Mouse (Mus musculus): ENCODE data around the gene Kif11.

The Kif11 gene

GRCm38 (mm10) chr19:37378816-37379215 lies 2.6 kb downstream of the Kif11 start:
- no peak for DNase-seq

DNA sequence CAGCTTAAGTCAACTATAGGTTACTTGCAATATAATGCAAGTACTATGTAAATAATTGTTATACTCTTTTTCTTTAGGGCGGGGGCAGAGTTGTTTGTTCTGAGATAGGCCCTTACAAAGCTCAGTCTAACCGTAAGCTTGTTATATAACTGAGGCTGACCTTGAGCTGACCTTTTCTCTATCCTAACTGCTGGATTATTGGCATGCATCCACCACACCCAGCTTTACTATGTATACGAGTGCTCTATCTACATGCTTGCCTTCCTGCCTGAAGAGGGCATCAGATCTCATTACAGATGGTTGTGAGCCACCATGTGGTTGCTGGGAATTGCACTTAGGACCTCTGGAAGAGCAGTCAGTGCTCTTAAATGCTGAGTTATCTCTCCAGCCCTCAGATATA lies 9.9 kb downstream of the Kif11 start:
- DNase-seq: no peak

DNA sequence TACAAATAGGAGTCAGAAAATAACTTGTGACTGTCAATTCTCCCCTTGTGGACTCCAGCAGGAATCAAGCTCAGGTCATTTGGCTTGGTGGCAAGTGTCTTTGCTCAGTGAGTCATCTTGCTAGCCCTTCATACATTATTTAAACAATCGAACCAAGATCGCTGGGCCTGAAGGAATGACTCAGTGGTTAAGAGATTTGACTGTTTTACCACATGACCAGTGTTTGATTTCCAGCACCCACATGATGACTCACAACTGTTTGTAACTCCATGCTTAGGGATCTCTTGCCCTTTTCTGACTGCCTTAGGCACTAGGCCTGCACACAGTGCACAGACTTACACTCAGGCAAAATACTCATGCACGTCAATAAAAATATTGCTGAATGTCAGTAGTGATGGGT lies 15.7 kb downstream of the Kif11 start:
- DNase-seq: no peak

DNA sequence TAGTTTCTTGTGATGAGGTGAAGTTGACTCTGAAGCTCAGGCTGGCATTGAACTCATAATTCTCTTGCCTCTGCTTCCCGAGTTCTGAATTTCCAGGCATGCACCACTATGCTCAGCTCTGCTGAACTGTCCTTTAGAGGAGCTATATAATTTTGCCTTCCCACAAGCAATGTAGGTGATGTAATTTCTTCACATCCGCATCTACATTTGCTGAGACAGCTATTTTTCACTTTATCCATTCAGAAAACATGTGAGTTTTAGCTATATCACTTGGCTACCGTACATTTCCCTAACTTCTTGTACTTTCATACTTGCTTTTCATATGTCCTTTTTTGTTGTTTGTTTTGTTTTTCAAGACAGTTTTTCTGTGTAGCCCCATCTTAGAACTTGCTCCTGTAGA lies 20.1 kb downstream of the Kif11 start:
- no peak for DNase-seq

DNA sequence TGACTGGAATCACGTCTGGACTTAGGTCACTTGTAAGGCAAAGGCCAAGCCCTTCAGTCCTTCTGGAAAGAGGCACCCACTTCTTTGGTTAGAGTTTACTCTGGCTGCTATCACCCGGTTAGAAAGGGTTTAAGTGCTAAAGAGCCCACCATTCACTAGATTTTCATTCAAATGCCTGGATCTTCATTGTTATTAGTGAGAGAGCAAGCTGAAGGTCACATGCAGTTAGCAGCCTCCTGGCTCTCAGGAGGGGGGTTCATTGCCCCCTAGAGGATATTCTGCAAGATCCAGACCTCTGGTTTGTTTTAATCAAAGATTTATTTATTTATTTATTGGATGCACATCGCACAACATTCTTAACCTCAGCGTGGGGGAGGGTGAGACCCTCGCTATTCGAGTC lies 24.7 kb downstream of the Kif11 start:
- no peak for DNase-seq

DNA sequence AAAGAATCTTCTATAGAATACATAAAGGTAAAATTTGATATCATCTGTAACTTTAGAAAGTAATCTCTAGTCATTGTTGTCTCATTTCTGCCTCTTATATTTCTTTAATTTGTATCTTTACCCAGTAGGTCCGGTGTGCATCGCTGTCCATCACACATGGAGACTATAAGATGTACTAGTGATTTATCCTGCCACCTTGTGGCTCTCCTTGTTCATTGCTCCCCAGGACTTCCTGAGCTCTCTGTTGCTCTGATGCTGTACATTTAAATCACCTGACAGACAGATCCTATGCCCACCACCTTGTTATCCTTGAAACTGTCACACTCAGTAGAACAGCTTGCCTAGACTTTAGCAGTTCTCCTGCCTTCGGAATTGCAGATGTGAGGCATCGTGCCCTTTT lies 42.1 kb downstream of the Kif11 start:
- peak in 1 of 2 experiments; percentile 53 for DNase-seq

- DNase-seq: peak in 1 of 2 experiments; percentile 62
Measured at GRCm38 (mm10) chr19:37419613-37420012, 43.4 kb downstream of the Kif11 start.

- no peak for DNase-seq
Measured at GRCm38 (mm10) chr19:37428589-37428988, 52.4 kb downstream of the Kif11 start.

DNA sequence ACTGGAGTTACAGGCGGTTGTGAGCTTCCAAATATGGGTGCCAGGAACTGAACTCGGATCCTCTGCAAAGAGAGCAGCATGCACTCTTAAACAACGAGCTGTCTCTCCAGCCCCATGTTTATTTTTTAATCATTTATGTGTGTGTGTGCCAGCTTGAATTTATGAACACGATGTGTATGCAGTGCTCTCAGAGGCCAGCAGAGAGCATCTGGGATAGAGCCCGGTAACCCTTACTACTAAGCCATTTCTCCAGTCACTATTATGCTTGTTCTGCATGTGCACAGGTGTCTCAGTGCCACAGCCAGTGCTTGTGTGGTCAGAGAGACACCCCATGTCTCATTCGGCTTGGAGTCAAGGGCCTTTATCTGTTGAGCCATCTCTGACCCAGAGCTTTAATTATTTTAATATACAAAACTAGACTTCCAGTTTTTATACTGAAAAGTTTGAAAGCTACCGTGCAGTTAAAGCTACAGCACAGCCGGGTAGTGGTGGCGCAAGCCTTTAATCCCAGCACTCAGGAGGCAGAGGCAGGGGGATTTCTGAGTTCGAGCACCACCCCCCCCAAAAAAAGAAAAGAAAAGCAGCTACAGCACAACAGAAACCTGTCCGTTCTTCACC lies 55.0 kb downstream of the Kif11 start:
- no peak for DNase-seq

DNA sequence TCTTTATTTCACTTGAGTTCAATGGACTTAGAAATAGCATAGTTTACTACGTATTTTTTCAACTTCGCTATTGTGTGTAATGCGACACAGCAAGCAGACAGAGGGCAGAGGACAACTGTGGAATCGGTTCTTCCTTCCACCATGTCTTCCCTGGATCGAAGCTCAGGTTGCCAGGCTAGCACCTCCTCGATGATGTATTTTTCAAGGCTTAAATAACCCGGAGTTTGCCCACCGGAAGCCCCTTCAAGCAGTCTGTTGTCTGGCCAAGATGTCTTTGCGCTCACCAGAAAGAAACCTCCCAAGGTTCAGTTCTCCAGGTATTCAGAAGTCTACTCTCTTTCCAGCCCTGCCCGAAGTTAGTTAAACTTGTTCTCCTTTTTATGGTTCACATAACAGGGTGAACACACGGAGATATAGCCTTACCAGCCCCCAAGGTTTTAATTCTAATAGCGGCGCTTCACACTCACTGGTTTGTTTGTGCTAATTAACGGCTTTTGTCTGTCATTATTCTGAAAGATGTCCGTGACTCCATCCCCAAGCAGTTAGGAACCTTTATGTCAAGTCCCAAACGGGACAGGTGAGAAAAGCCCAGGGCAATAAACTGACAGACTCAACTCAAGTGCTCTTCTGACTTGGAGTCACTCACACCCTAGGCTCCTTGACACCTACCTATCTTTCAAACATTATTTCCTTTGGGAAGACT lies 56.8 kb downstream of the Kif11 start:
- DNase-seq: no peak

GRCm38 (mm10) chr19:37433895-37434262 lies 57.7 kb downstream of the Kif11 start:
- DNase-seq: no peak

- peak; percentile 87 to 89 for DNase-seq
Measured at GRCm38 (mm10) chr19:37434263-37434951, 58.2 kb downstream of the Kif11 start, which contains the start of gene Hhex. TSS of gene Hhex (plus strand) at chr19:37434810.

- DNase-seq: peak; percentile 64 to 66
Measured at GRCm38 (mm10) chr19:37435041-37435852, 59.0 kb downstream of the Kif11 start.

- peak in 1 of 2 experiments; percentile 24 for DNase-seq
Measured at GRCm38 (mm10) chr19:37435853-37436174, 59.6 kb downstream of the Kif11 start.

- peak; percentile 55 to 63 for DNase-seq
Measured at GRCm38 (mm10) chr19:37436514-37437288, 60.5 kb downstream of the Kif11 start.

DNA sequence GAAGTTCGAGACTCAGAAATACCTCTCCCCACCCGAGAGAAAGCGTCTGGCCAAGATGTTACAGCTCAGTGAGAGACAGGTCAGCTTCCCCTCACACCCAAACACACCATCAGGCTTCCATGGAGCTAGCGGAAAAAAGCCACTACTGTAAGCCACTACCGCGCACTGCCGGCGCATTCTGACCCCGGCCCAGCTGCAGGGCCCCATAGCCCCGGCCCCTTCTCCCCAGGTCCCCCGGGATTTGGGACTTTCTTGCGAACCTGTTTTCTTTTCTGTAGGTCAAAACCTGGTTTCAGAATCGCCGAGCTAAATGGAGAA lies 61.0 kb downstream of the Kif11 start:
- peak in 1 of 2 experiments; percentile 36 for DNase-seq

DNA sequence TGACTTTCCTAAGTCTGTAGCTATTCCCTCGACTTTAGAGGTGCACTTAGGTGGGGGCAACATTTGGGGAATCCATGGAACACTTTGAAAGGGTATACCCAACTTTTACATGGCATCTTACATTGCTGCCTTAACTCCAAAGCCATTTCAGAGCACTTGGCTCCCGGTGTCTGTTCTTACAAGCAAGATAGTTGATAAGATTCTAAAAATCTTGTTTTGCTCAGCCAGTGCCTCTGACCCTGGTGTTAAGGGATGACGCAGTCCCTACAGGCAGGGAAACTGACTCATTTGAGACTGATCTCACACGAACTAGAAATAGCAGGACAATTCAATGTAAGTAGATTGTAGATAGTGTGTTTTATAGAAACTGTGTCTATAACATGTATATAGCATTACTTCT lies 64.0 kb downstream of the Kif11 start:
- no peak for DNase-seq

- no peak for DNase-seq
Measured at GRCm38 (mm10) chr19:37440708-37441475, 64.7 kb downstream of the Kif11 start.

DNA sequence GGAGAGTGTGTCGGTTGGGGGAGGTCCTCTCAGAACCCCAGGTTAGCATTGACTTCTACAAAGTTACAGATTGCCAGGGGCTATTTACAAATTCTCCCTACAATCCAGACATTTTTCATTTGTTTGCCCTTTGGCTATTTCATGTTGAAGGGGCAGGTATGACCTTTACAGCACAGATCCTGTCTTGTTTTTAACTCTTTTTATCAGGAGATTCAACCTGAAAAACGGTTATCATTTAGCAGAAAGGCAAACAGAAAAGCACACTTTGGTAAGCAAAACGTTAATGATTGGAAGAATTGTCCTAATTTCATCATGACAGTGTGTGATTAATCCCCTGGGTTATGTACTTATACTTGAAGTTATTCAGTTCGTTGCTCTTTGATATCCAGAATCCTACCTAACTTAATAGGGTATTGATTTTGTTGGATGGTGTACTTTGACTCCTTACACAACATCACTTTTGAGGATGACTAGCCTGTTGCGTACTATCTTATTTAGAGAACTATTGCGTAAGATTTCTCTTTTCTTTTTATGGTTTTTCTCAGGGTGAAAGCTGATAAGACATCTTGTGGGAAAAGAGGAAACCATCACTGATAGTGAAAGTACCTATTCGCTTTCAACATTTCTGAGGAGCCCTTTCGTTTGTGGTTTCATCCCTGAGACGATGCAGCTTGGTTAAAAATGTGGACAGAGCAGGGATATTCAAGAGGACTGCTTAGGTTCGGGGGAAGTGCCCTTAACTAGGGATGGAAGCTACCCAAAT lies 66.5 kb downstream of the Kif11 start:
- DNase-seq: no peak

DNA sequence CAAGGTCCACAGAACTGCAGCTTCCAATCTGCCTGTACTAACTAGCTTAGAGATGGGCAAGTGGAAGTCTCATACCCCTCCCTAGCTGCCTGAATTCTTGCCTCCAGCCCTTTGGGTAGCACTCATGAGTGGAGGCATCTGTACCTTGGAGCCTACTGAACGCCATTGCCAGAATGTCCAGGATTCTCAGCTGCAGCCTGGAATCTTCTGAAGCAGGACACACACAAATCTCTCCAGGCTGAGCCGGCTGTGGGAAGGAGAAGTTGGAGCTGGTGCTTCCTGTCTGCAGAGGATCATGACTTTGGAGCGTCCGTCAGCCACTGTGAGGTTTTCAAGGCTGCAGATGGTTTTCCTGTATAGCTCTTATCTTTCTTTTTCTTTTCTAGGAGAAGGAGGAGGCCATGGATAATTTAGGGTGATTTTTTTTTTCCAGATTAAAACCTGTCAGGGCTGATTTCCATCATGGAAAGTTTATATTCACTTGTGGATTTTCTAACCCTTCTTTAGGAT lies 67.5 kb downstream of the Kif11 start:
- DNase-seq: no peak

DNA sequence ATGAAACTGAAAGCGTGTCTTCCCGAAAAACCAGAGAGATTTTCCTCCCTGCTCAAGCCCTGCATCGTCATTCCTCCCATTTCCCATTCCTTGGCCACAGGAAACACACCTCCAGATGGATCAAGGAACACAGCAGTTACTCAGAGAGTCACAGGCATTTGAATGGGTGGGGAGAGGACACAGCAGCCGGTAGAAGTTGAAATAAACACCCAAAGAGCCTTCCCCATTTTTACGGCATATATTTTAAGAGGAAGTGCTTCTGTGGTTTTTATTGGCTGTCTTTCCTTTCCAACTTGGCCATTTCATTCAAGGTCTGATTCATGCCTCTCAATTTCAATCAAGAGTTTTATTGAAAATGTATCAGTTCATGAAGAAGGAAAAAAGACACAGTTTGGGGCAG lies 72.0 kb downstream of the Kif11 start:
- no peak for DNase-seq
